Mouse (Mus musculus) heart, adult 2 months (tissue): ENCODE data around the gene Gjb2.

Experiments used
- CTCF ChIP-seq: fragments of 200-600 bp; IDR thresholded peaks from 2 replicates; pipeline ENCODE4 v1.8.1; 2022; ENCODE audit warnings: antibody characterized with exemption, mild to moderate bottlenecking, moderate library complexity
- EP300 ChIP-seq: fragments of 200-500 bp; IDR thresholded peaks from 2 replicates; pipeline ENCODE4 v1.6.1; 2011; ENCODE audit warnings: low read depth, low read length, control low read depth; ENCODE audit not compliant: insufficient read depth
- POLR2A ChIP-seq: fragments of 200-500 bp; IDR thresholded peaks from 2 replicates; pipeline ENCODE4 v1.6.1; 2011; ENCODE audit warnings: mild to moderate bottlenecking, low read depth, low read length, control low read depth; ENCODE audit not compliant: insufficient read depth

GRCm38 (mm10) chr14:57089107-57089506, 15.4 kb downstream of the Gjb2 start:
- TF ChIP-seq POLR2A (no peak), CTCF (no peak), EP300 (no peak)
